Mouse (Mus musculus) cerebellum, adult 18-20 months (tissue): ENCODE data around the gene Rsad1.

ENCODE experiments used
- DNase-seq, 2 experiments: peaks; one replicate each; pipeline ENCODE4 v3.0.0; 2021

The Rsad1 gene

DNA sequence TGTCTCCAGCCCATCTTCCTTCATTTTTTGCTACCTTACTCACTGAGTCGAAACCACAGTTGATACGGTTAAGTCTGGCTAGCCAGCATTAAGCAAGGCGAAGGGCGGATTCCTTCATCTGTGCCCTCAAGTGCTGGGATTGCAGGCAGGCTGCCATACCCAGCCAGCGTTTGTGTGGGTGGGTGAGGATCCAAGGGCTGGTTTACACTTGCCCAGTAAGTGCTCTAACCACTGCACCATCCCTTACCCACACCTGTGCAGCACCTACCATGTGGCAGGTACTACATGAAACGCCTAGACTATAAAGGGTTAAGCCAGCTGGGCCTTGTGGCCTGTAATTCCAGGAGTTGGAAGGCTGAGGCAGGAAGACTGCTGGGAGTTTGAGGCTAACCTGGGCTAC lies 1.8 kb downstream of the Rsad1 start:
- peak in 1 of 2 experiments; percentile 13 for DNase-seq

GRCm38 (mm10) chr11:94546381-94546780 lies 2.7 kb downstream of the Rsad1 start:
- no peak for DNase-seq

- DNase-seq = peak; percentile 39 to 45
Measured at GRCm38 (mm10) chr11:94544422-94544821, 4.6 kb downstream of the Rsad1 start.

- DNase-seq = peak; percentile 98
Measured at GRCm38 (mm10) chr11:94543932-94544331, 5.1 kb downstream of the Rsad1 start.

DNA sequence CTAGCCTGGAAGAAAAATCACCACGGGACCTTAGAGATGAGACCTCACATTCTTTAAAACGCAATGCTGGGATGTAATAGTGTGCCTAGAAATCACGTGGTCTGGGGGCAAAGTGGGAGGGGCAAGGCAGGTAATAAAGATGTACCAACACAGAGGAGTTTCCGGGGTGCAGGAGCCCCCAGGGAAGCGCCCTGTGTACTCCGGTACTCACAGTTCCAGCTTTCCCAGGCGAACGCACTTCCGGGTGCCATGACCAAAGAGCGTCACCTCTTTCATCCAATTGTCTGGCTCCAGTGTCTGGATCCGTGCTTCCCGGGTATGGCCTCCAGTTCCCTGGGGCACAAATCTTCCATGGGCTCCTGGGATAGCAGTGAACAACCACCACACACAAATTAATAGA lies 5.7 kb downstream of the Rsad1 start:
- no peak for DNase-seq

GRCm38 (mm10) chr11:94542400-94542799 lies 6.7 kb downstream of the Rsad1 start:
- DNase-seq = no peak

DNA sequence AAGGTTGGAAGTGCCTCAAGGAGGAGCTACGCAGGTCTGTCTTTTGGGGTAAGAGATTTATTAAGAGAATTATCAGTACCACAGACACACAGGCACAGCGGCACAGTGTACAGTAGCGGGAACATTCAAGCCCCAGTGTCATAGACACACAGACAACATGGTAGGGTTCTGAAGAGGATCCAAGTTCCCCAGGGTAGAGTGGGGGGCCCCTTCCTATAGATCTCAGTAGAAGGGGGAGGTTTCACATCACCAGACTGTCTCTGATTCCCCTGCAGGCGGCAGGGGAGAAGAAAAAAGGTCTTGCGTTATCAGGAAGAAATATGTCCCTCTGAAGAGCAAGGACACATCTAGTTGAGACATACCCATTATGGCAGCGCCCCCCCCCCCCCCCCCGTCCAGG lies 9.3 kb downstream of the Rsad1 start:
- no peak for DNase-seq

DNA sequence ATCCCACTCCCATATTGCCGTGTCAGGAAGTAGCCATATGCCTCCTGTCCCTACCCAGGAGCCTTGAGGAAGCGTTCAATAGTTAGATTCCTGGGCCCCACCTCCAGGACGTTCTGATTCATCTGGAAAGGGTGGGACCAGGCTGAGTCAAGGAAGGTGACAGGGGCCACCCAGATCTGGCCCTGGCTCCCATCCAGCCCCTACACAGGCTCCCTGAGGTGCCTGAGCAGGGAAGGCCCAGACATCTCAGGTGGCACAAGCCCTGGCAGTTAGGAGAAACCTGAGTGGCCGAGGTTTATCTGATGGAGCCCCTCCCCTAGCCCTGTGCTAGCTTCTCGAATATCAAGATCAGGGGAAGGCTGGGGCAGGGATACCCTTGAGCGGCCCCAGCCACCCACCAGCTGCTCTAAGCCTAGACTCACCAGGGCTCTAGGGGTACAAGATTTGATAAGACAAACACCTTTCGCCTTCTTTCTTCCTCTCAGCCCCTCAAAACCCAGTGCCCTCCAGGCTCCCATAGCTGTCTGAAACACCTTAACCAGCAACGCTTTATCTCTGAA lies 10.2 kb downstream of the Rsad1 start:
- no peak for DNase-seq

DNA sequence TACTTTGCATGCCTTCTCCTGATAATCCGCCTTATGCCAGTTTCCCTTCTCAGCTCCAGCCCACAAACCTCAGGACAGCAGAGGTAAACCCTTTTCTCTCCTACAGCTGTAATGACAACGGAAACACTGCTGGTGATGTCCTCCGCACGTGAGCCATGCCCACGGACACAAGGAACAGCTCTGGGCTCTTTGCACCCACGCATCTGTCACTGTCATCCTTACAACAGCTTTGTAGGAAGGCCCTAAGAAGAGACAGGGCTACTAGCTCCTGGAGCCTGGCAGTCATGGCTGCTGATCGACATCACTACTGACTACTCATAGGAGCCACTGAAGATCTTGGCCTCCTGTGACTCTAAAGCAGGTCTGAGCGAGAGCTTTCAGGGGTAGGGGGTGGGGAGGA lies 15.9 kb downstream of the Rsad1 start:
- no peak for DNase-seq

GRCm38 (mm10) chr11:94528879-94529278 lies 20.2 kb downstream of the Rsad1 start:
- DNase-seq = no peak

GRCm38 (mm10) chr11:94526171-94526879 lies 22.7 kb downstream of the Rsad1 start:
- DNase-seq = no peak

GRCm38 (mm10) chr11:94521219-94521843 lies 27.7 kb downstream of the Rsad1 start, which contains the start of gene Mycbpap:
Gene Mycbpap, minus strand, starts transcription at chr11:94521742.
- DNase-seq = peak; percentile 75 to 81

- DNase-seq = no peak
Measured at GRCm38 (mm10) chr11:94513452-94513851, 35.6 kb downstream of the Rsad1 start.

DNA sequence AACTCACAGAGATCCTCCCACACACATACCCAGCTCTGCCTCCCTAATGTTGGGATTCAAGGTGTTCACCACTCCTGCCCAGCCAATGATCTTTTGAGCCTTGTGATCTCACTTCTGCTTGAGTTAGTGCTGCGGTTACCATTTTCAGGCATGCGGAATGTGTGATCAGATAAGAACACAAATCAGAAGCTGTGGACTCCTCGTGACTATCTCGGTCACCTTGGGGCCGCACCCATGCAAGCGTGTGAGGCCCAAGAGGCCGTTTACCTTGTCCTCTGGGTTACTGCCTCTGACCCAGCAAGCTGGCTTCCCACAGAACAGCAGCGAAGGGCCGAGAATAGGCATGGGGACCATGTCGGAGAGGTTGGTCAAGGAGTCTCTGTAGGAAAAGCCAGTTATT lies 40.1 kb downstream of the Rsad1 start:
- DNase-seq = no peak

- DNase-seq = no peak
Measured at GRCm38 (mm10) chr11:94501482-94501881, 47.6 kb downstream of the Rsad1 start.

DNA sequence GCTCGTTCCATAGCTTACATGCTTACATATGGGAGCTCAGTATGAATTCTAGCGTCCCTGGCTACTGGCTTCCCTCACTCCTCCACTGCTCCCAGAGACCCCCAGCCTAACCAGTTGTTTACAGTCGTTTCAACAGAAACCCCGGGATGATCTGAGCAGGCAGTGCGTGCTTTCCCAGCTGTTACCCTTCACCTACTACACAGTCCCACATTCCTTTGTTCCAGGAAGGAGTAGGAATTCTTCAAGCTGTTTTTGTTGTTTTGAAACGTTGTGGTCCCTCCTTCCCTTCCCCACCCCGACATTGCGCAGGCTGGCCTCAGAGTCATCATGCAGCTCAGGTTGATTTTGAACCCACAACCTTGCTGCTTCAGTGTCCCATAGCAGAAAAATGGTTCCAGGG lies 48.7 kb downstream of the Rsad1 start:
- DNase-seq = no peak

- peak; percentile 53 to 70 for DNase-seq
Measured at GRCm38 (mm10) chr11:94499661-94500152, 49.3 kb downstream of the Rsad1 start, which contains the start of gene Epn3. Gene Epn3, minus strand, starts transcription at chr11:94499974.

DNA sequence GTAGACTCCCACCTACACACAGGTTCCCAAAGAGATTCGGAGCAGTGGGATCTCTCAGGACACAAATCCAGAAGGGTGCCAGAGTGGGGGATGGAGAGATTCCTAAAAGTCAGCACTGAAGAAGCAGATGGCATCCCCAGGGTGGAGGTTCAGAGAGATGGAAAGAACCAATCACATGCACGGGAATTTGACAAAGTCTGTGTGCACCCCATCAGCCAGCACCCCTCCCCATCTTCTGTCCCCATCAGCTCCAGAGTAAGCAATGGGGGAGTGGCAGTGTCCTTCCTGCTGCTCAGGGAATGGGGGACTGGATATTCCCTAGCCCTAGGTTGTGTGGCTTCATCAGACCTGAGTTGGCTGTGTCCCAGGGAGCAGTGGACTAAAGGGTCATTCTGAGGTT lies 50.0 kb downstream of the Rsad1 start:
- peak; percentile 77 to 85 for DNase-seq

DNA sequence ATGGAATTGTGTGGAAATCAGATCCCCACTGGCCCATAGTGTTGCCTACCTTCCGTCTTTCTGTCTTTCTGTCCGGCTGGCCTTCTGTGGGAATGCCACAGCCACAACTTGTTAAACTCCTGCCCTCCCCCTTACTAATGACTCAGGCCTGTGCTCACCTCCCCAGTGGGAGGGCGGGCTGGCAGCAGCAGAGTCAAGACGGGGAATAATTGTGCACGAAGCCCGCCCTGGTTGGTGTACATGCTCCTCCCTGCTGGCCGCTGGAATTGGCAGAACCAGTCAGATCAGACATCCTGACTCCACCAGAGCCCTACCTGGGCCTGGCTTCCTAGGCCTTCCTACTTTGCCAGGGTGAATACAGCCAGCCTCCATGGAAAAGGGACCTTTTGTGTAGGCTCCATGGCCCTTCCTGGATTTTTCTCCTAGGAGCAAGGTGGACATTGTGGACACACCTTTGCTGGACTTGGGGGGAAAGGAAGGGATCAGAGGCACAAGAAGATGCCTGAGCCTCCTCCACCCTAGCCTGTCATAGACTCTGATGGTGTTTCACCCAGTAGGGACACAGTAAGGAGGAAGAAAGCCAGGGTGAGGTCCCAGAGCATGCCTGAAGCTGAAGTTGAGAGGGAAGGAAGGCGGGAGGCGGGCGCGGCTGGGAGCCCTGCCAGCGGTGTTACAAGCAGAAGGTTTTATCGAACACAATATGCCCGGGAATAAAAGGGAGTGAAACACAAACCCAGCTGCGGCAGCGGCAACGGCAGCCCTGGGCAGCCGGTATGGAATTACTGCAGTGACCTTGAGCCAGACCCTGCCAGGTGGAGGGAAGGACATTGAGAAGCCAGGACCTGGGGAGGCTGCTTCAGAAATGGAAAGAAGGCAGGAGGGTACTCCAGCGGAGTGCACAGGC lies 50.7 kb downstream of the Rsad1 start:
- DNase-seq = peak; percentile 73 to 79

GRCm38 (mm10) chr11:94495415-94495814 lies 53.6 kb downstream of the Rsad1 start:
- no peak for DNase-seq

DNA sequence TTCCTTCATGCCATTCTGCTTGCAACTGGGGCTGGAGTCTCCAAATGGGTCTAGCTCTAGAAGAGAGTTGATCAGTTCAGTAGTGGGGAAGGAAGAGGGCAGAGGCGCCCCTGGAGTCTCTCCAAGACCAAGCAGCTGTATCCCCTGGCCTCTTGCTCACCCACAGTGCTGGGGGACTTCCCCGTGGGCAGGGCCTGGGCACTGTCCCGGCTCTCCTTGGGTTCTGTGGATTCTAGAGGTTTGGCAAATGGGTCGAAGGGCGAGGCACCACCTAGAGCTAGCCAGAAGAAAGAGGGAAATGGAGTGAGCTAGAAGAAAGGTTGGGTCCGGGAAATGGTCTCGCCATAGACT lies 57.3 kb downstream of the Rsad1 start:
- no peak for DNase-seq

DNA sequence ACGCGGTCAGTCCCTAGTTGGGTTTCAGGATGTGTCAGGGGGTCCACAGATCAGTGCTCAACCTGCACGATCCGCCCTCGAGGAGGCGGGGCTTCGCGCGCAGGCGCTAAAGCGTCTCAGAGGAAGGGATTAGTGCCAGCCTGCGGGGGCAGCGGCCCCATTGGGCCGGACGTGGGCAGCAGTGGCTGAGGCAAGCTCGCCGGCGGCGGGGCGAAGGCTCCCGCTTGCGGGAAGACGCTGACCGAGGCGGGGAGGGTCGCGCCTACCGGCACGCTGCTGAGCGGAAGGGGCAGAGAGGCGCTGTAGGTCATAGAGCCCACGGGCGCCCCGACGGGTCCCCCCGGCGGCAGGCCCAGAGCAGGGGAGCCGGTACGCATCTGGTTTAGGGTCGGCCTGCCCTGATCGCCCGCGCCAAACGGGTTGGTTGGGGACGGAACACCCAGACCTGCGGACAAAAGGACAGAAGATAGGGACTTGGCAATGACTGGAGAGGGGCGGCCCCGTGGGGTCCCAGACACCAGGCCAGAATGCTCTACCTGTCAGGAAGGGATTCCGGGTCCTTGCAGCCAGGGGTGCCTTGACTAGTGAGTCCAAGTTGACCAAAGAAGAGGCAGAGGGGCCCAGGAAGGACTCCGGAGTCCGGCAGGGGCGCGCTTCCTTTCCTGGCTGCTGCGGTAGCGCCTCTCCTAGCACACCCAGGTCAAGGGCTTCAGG lies 57.9 kb downstream of the Rsad1 start:
- DNase-seq = no peak
